Mouse (Mus musculus) spleen, postnatal 36 days (tissue): ENCODE measurements around the gene Pgm1.

ENCODE experiments used
- DNase-seq, 2 experiments: peaks; one replicate each; pipeline ENCODE4 v3.0.0; 2022; ENCODE audit warnings: low spot score in 2 of 2, mixed read lengths in 1 of 2

Gene Pgm1

GRCm38 (mm10) chr4:99957186-99957585, 28.0 kb downstream of the Pgm1 start:
- no peak for DNase-seq

DNA sequence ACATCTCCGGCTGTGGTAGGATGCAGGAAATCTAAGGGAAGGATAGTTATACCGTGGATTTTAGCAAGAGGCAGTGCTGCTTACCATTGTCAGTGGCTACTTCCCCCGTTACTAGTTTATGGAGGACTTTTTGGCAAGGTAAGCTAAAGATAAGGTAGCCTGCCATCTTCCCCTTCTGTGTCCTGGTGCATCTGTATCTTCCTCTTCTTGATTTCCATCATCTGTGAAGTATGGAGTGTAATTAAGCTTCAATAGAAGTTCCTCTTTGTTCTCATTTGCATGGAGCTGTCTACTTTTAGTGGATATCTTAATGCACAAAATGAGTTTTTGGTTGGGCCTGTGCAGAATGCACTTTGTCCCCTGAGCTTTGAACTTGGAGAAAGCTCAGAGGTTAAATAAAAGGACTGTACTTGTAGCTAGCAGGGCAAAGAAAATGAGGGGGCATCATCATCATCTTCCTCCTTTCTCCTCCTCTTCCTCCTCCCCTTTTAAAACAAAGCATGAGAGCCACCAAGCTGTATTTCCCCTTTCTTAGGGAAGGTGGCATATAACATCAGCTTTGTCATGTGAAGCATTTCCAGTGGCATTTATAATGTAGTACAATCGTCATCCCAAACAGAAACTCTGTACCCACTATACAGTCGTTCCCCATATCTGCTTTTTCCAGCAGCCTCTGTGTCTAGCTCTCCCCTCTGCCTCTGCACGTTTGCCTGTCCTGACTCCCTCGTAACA, 29.0 kb downstream of the Pgm1 start:
- DNase-seq = no peak

DNA sequence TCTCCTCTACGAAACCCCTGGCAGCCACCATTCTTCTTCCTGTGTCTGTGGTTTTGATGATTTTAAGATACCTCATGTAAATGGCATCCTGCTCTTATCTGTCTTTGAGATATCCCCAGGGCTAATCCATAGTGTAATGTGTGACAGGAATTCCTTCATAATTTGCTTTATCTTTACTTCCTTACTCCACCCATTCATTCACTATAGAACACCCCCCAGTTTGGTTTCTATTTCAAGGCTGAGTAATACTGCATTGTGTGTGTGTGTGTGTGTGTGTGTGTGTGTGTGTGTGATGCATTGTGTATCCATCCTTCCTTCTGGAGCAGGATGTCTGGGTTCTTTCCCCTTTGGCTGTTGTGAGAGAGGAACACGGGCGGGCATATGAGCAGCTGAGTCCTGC, 30.1 kb downstream of the Pgm1 start:
- no peak for DNase-seq

GRCm38 (mm10) chr4:99966555-99966954, 37.3 kb downstream of the Pgm1 start:
- no peak for DNase-seq

DNA sequence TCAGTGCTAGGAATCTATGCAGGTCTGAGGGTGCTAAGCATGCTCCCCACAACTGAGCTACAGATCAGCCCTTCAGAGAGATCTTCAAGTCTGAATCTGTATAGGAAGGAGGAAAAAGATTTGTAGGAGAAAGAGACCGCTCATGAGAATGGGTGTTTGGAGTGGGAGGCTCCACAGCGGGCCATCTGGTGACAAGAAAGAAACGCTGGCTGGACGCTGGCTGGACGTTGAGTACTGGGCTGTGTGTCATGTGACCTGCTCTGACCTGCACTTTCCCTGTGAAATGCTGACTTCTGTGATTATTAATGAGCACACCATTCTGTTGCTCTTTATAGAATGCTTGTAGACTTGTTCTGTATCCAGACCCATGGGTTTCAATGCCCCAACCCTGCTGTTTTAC, 40.1 kb downstream of the Pgm1 start:
- no peak for DNase-seq

DNA sequence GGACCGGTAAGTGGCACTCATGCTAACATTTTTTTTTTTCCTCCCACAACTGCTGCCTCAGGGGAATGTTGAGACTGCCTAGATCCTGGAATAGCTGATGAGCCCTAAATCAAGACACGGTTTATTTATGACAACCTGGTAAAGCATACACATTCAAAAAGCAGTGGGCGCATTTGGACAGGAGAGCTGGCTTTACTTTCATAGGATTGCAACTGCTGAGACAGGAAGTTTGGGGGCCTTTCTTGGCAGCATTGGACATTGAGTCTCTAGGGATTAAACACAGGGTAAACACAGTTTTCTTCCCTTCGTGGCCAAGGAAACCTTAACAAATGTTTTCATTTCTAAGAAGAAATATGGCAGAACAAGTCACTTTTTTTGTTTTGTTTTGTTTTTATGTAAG, 40.9 kb downstream of the Pgm1 start:
- DNase-seq = no peak

- DNase-seq = no peak
Measured at GRCm38 (mm10) chr4:99972886-99973285, 43.7 kb downstream of the Pgm1 start.

- no peak for DNase-seq
Measured at GRCm38 (mm10) chr4:99973931-99974330, 44.7 kb downstream of the Pgm1 start.

- no peak for DNase-seq
Measured at GRCm38 (mm10) chr4:99974375-99974774, 45.2 kb downstream of the Pgm1 start.

DNA sequence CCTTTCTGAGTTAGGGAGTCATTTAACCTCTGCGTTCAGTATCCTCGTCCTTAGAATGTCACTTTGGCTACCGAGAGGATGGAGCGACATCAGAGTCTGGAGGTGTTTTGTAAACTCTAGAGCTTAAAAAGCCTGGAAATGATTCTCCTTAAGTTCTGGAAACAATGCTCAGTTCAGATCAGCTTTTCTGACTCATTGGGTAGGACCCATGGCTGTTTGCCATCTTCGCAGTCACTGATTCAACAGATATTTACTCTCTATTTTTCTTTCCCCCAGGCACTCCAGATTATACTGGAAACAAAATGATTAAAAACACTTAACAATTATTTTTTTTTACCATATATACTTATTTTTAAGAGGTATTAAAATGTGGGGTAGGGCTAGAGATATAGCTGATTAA, 50.1 kb downstream of the Pgm1 start:
- no peak for DNase-seq

DNA sequence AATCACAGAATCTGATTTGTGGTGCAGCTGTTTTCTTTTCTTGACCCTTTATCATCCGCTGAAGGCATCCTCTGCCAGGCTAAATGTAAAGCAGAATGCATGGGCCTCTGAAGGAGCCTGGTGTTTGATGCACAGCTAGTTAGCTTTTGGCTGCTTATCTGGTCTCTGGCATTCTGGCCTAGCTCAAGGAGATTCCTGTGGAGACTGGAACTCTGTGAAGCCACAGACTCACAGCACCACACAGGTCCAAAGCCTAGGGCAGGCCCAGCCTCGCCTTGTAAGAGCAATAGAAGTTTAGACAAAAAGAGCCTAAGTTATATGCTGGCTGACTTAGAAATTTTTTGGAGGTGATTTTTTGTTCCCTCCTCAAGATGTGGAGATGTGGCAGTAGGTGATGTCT, 52.0 kb downstream of the Pgm1 start:
- DNase-seq = no peak

DNA sequence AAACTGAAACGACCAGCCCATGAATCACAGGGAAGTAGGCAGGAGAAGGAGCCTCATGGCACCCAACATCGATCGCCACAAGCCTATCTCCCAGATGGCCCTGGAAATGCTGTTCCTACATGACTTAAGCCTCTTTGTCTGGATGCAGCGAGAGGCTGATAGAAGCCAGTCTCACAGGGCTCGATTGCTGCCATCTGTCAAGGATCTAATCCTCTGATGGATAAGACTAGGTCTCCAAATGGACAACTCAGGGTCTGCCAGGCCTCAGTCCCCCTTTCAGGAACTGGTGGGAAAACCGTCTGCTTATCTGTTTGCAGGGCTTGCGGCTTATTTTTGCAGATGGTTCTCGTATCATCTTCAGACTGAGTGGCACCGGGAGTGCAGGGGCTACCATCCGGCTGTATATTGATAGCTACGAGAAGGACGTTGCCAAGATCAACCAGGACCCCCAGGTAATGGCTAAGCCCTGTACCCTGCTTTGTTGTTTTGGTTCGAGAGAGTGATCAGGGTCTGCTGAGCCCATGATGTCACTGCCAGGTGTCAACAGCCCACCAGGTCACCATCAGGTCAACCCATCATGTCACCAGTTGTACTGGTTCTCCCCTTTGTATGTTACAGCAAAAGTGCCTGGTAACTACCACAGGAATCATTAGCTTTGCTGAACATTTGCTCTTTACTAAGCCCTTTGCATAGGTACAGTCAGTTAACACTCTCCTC, 54.6 kb downstream of the Pgm1 start:
- DNase-seq = no peak

- DNase-seq = no peak
Measured at GRCm38 (mm10) chr4:99984369-99984752, 55.1 kb downstream of the Pgm1 start.

GRCm38 (mm10) chr4:99985086-99985485, 55.9 kb downstream of the Pgm1 start:
- DNase-seq = no peak

GRCm38 (mm10) chr4:99985631-99986030, 56.4 kb downstream of the Pgm1 start:
- DNase-seq = no peak

- no peak for DNase-seq
Measured at GRCm38 (mm10) chr4:99986609-99987008, 57.4 kb downstream of the Pgm1 start.

GRCm38 (mm10) chr4:99988771-99989170, 59.6 kb downstream of the Pgm1 start:
- no peak for DNase-seq

DNA sequence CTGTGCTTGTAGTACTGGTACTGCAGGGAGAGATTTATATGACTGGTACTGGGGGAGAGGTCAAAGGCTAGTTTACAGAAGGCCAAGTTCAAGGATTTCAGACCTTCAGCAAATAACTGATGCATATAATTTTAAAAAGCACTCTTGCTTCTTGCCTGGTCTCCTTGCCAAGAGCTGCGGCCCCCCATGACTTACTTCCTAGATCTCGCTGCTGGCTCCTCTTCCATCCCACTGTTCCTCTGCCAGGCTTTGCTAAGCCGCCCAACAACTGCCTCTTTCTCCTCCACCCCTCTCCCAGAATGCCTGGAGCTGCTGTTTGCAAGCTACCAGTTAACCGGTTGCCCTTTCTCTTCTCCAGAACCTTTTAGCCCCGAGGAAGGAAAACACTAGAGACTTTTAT, 71.8 kb downstream of the Pgm1 start:
- DNase-seq = no peak

DNA sequence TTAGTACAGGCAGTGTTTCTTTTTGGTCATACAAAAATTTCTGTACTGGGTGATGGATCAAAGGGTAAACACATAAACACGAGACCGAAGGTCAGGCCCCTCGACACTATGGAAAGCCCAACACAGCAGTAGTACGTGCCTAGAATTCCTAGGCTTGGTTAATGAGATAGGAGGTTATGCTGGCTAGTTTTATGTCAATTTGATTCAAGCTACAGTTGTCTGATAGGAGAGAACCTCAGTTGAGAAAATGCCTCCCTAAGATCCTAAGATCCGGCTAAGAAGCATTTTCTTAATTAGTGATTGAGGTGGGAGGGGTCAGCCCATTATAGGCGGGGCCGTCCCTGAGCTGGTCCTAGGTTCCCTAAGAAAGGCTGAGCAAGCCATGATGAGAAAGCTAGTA, 72.6 kb downstream of the Pgm1 start:
- DNase-seq = no peak

GRCm38 (mm10) chr4:100007721-100008120, 78.5 kb downstream of the Pgm1 start:
- no peak for DNase-seq

DNA sequence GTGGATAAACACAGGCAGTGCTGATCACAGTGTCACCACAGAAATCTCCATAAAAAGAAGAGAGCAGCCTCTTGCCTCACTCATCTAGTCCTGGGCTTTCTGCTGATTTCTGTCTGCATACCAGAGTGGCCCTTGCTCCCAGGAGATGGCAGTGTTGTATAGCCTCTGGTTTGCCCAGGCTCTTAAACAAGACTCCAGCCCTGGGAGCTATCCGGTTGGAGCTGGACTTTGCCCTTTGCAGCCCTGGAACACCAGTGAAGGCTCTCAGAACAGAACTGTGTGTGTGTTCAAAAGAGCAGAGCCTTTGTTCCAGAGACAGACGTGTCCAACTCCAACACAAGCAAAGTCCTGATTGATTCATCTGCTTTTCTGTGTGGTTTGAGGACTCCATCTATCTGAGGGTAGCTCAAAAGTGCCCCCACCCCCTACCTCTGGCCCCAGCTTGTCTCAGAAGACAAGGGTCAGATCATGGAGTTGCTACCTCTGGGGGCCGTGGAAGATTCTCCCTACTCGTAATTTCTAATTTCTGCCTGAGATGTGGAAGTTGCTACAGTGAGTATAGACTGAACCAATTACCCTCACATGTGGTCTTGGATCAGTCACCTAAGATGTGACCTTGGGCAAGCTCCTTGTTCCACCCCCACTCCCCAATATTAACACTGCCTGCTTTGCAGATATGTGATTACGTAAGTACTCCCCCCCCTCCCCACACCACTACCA, 79.3 kb downstream of the Pgm1 start:
- DNase-seq = peak in 1 of 2 experiments; percentile 0

- DNase-seq = no peak
Measured at GRCm38 (mm10) chr4:100009211-100009678, 80.0 kb downstream of the Pgm1 start.

GRCm38 (mm10) chr4:100010916-100011315, 81.7 kb downstream of the Pgm1 start:
- no peak for DNase-seq
